Mouse (Mus musculus): ENCODE results near the gene 4930452B06Rik. TPM values are rescaled to one million over a fixed set of nuclear protein-coding genes. Genes with fewer than 3 reads are reported as not detected.

4930452B06Rik gene
- total and polyA plus RNA-seq, 3 experiments: not detected

DNA sequence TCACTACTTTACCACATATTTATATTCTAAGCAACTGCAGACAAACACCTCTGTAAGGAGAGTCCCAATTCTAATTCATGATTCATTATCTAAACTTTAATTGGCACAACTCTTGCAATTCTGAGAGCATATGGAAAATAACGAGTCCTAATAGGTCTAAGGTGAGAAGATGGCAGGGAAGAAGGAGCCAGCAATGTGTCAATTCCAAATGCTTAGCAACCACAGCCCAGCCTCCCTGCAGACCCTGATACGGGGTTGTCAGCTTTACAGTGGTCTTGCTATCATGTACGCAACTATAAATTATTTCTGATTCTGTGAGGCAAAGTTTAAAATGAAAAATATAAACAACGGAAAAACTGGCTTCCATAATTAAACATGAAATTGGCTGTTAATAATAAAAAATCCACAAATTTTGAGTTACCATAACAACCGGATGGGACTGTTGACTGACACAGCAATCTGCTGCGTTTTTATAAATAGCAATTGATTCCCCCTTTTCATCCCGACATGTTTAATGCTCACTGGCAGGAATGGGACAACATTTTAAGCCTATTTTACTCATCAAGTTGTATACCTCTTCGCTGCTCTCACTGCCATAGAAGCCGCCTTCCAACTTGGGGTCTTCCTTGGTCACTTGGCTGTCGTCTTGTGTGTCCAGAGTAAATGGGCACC lies 155.6 kb downstream of the 4930452B06Rik start:
- Histone ChIP-seq H3K27me3 (ENCODE audit: control insufficient read depth in 1 of 2, insufficient read depth in 2 of 2, low read length in 2 of 2) (no peaks in the 10 kb centered on the region), H3K79me2 (ENCODE audit: control insufficient read depth, insufficient read depth, low read length, poor library complexity) (no peaks in the 10 kb centered on the region), H3K27ac (ENCODE audit: control insufficient read depth, low read depth, low read length) (no peak overlapping the region), H3K36me3 (ENCODE audit: control insufficient read depth in 1 of 2, insufficient read depth in 2 of 2, low read length in 2 of 2) (no peaks in the 10 kb centered on the region), H3K4me3 (ENCODE audit: control insufficient read depth in 1 of 2, insufficient read depth in 1 of 2, low read depth in 2 of 2, low read length in 2 of 2) (no peak overlapping the region), H3K9ac (ENCODE audit: control insufficient read depth, low read depth, low read length, poor library complexity, severe bottlenecking) (no peak overlapping the region), H3K9me3 (replicated peaks; ENCODE audit: insufficient read depth, low read length) (no peaks in the 10 kb centered on the region), H3K4me1 (ENCODE audit: control insufficient read depth in 1 of 2, insufficient read depth in 2 of 2, low read length in 2 of 2) (no peaks in the 10 kb centered on the region)
- DNase-seq (ENCODE audit: low read depth, low spot score): no peak
- no peak for TF ChIP-seq NRF1 (IDR thresholded peaks at IDR 0.05; ENCODE audit: insufficient read depth, low read depth, low read length, poor library complexity, severe bottlenecking)
- TF ChIP-seq POLR2AphosphoS2 (IDR thresholded peaks at IDR 0.05; ENCODE audit: low read length): no peak
- no peak for TF ChIP-seq ZKSCAN1 (IDR thresholded peaks at IDR 0.05; ENCODE audit: low read depth, low read length)
- TF ChIP-seq MAFK (IDR thresholded peaks at IDR 0.05; ENCODE audit: borderline replicate concordance, low read depth, low read length): no peak
- TF ChIP-seq SMC3 (IDR thresholded peaks at IDR 0.05; ENCODE audit: low read depth, low read length): no peak

DNA sequence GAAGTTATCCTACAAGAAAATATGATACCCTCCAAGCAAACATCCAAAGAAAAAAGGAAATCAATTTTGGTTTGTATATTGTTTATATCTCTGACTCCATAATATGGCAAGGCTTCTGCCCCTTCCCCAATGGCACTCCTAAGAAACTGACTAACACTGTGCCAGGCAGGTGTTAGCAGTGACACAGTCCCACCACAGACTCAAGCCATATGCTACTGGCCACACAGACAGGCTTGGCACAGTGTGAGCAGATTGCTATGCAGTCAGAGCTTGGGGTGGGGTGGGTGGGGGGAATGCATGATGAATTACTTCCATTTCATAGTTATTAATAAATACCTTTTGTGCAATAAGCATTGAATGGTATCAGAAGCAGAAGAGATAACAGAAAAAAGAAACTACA lies 157.4 kb downstream of the 4930452B06Rik start:
- DNase-seq (ENCODE audit: low read depth, low spot score): no peak
- TF ChIP-seq TCF12 (IDR thresholded peaks at IDR 0.05; ENCODE audit: low read depth, low read length): no peak
- no peak for TF ChIP-seq USF2 (IDR thresholded peaks at IDR 0.05; ENCODE audit: borderline replicate concordance in 1 of 2, insufficient read depth in 1 of 2, low read depth in 1 of 2, low read length in 2 of 2)
- no peak for TF ChIP-seq GABPA (IDR thresholded peaks at IDR 0.05; ENCODE audit: low read depth, low read length)
- no peak for TF ChIP-seq BHLHE40 (IDR thresholded peaks at IDR 0.05; ENCODE audit: borderline replicate concordance, low read depth, low read length)
- no peak for TF ChIP-seq POLR2AphosphoS2 (IDR thresholded peaks at IDR 0.05; ENCODE audit: low read length)
- TF ChIP-seq EP300 (IDR thresholded peaks at IDR 0.05; ENCODE audit: low read depth in 1 of 2, low read length in 2 of 2): no peak
- TF ChIP-seq MEF2A (IDR thresholded peaks at IDR 0.05; ENCODE audit: extremely low read depth, insufficient replicate concordance, low read depth, low read length, poor library complexity, severe bottlenecking): no peak
- no peak for TF ChIP-seq HCFC1 (IDR thresholded peaks at IDR 0.05; ENCODE audit: low read depth, low read length)
- no peak for TF ChIP-seq MAZ (IDR thresholded peaks at IDR 0.05; ENCODE audit: low read depth, low read length)
- no peak for TF ChIP-seq MXI1 (IDR thresholded peaks at IDR 0.05; ENCODE audit: low read depth, low read length)
- TF ChIP-seq NRF1 (IDR thresholded peaks at IDR 0.05; ENCODE audit: insufficient read depth, low read depth, low read length, poor library complexity, severe bottlenecking): no peak
- TF ChIP-seq CHD2 (IDR thresholded peaks at IDR 0.05; ENCODE audit: low read length): no peak
- TF ChIP-seq NELFE (IDR thresholded peaks at IDR 0.05; ENCODE audit: low read depth, low read length): no peak
- no peak for TF ChIP-seq UBTF (IDR thresholded peaks at IDR 0.05; ENCODE audit: borderline replicate concordance, insufficient read depth, low read depth, low read length)
- no peak for TF ChIP-seq RCOR1 (IDR thresholded peaks at IDR 0.05; ENCODE audit: low read depth, low read length)
- TF ChIP-seq ZMIZ1 (IDR thresholded peaks at IDR 0.05; ENCODE audit: low read depth, low read length): no peak
- no peak for TF ChIP-seq JUND (IDR thresholded peaks at IDR 0.05; ENCODE audit: low read depth, low read length)
- TF ChIP-seq ETS1 (IDR thresholded peaks at IDR 0.05; ENCODE audit: low read depth, low read length): no peak
- H3K9ac ChIP-seq (ENCODE audit: control insufficient read depth, low read depth, low read length, poor library complexity, severe bottlenecking): no peak overlapping the region
- no peak overlapping the region for H3K4me3 ChIP-seq (ENCODE audit: control insufficient read depth in 1 of 2, insufficient read depth in 1 of 2, low read depth in 2 of 2, low read length in 2 of 2)
- H3K27ac ChIP-seq (ENCODE audit: control insufficient read depth, low read depth, low read length): no peak overlapping the region
- H3K4me1 ChIP-seq (ENCODE audit: control insufficient read depth in 1 of 2, insufficient read depth in 2 of 2, low read length in 2 of 2): no peaks in the 10 kb centered on the region
- H3K36me3 ChIP-seq (ENCODE audit: control insufficient read depth in 1 of 2, insufficient read depth in 2 of 2, low read length in 2 of 2): no peaks in the 10 kb centered on the region
- no peaks in the 10 kb centered on the region for H3K9me3 ChIP-seq (replicated peaks; ENCODE audit: insufficient read depth, low read length)
- no peaks in the 10 kb centered on the region for H3K79me2 ChIP-seq (ENCODE audit: control insufficient read depth, insufficient read depth, low read length, poor library complexity)
- H3K27me3 ChIP-seq (ENCODE audit: control insufficient read depth in 1 of 2, insufficient read depth in 2 of 2, low read length in 2 of 2): no peaks in the 10 kb centered on the region
